Mouse (Mus musculus): ENCODE measurements around the gene Gm28308.

The Gm28308 gene

DNA sequence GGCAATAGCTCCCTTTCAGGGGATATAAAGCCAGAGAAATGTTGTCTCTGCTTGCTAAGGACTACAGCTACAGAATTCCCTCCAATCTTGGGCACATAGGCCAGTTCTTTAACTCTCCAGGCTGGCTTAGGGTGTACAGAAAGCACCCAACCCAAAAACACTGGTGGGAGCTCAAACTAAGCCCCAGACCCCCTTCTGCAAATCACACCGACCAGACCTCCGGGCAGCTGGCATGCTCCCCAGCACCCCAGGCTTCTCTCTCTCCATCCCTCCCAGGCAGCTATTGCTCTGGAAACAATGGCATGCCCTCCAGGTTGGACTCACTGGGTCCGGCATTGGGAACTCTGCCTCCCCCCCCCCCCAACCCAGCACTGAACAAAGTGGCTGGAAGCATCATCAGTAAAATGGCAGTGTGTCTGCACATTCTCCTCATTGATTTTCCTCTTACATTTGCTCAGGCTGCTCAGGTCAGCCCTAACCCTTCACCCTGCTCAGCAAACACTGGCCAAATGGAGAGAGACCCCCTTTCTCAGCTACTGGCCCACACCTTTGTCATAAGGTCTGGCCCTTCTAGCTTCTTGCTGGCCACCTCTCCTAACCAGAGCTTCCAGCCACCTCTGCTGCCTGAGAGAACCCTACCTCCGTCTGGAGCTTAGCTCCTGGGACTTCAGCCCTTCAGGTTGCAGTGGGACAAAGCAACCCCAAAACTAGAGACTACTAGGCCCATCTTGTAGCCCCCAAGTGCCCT is 34.0 kb downstream of the Gm28308 start:
- POLR2A ChIA-PET = interaction anchor here in 2 of 4 experiments (0.7 to 9.7 kb wide), 4 partner anchors 12 to 145 kb away, joined by 3 to 75 read pairs (median 10); partner anchors contain the start of genes Hoxa1 (in 1 of the 2) and Hoxa4 (in 1 of the 2)
- CTCF ChIA-PET = interaction anchor here in 2 of 4 experiments (1.0 to 1.2 kb wide), 2 partner anchors 43 to 134 kb away, joined by 3 read pairs; partner anchors contain the start of gene Hoxa7 (in 1 of the 2)

DNA sequence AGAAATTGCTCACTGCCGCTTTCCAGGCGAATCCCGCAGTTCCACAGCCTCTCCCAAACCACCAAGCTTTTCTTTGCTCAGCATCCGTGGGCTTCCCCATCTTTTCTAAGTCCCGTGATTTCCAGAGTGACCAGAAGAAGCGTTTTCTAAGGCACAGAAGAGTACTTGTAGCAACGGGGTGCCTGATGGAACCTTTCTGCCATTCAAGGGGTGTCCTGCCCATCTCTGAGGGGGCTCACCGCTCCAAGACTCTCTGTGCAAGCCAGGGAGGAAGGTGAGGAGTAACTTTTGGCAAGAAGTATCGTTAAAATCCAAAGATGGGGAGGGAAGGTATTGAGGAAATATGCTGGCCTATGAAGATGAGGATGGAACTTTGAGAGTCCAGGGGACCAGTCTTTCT is 35.3 kb downstream of the Gm28308 start:
- CTCF ChIA-PET = interaction anchor here in 2 of 4 experiments (0.5 to 1.3 kb wide), 3 partner anchors 27 to 63 kb away, joined by 3 to 5 read pairs (median 4); partner anchors contain the start of gene Hoxa10 (in 2 of the 2)
- POLR2A ChIA-PET = interaction anchor here in 2 of 4 experiments (0.7 to 9.7 kb wide), 9 partner anchors 10 to 70 kb away, joined by 3 to 75 read pairs (median 4); partner anchors contain the start of genes Gm28308 (in 1 of the 2), Hoxa1 (in 1 of the 2), Hoxa3 (in 1 of the 2) and Hoxa4 (in 1 of the 2)

DNA sequence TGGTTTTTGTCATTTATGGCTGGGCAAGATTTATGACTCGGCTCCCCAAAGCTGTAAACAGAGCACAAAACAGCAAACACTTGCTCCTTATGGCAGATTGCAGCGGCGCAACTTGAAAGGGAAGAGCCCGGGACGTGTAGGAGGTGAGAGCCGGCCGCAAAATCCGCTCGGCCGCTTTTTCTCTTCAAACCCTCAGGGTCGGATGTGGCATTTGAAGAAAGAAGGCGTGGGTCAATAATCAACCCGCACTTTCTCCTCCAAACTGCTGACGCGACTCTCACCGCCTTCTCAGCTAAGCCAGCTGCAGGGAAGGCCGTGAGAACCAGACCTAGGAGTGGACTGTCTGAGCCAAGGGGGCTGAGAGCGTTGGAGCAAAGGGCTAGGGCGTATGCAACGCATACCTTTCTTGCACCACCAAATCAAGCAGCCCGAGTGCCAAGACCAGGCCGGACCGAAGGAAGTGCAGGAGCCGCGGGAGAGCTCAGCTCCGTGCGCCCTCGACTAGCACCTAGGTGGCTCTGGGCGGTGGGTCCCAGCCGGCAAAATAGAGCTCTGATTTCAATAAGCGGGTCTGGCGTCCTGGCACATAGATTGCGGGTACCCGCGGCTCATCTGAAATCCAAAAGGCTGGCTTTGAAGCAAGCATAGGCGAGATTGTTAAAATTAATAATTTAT is 35.9 kb downstream of the Gm28308 start, which contains the start of gene 5730596B20Rik:
TSS of gene 5730596B20Rik (plus strand) at position 438 of the 675 bp plus-strand sequence.
- ChIA-PET POLR2A (interaction anchor here in 2 of 4 experiments (0.5 to 9.7 kb wide), 12 partner anchors 9 to 786 kb away, joined by 3 to 75 read pairs (median 4); partner anchors contain the start of genes Gm28308 (in 1 of the 2), Hoxa1 (in 1 of the 2), Hoxa3 (in 1 of the 2) and Hoxa4 (in 1 of the 2)), CTCF (interaction anchor here in 2 of 4 experiments (0.7 to 1.3 kb wide), 3 partner anchors 28 to 63 kb away, joined by 3 to 4 read pairs (median 4); partner anchors contain the start of gene Hoxa10 (in 1 of the 2))

DNA sequence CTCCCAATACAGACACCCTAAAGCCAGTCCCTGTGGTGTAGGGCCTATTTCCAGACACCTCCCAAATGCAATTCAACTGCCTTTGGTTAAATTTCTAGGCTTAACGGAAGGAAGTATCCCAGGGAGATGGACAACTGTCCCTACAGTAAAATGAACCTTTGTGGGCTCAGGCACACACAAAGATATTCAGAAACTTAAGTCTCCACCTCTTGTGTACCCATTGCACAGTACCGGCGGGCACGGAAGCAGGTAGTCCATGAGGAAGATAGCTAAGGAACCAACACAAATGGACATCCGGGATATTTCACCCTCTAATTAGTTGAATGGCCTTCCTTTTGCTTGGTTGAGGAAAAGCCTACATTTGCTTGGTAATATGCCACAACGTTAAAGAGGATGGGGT is 36.7 kb downstream of the Gm28308 start:
- ChIA-PET POLR2A (interaction anchor here in 3 of 4 experiments (0.6 to 9.7 kb wide), 11 partner anchors 13 to 969 kb away, joined by 3 to 75 read pairs (median 3); partner anchors contain the start of genes Hoxa1 (in 1 of the 3) and Hoxa4 (in 1 of the 3)), CTCF (interaction anchor here in 2 of 4 experiments (0.7 to 1.3 kb wide), 2 partner anchors 35 to 64 kb away, joined by 3 to 4 read pairs; partner anchors contain the start of gene Hoxa10 (in 1 of the 2))

DNA sequence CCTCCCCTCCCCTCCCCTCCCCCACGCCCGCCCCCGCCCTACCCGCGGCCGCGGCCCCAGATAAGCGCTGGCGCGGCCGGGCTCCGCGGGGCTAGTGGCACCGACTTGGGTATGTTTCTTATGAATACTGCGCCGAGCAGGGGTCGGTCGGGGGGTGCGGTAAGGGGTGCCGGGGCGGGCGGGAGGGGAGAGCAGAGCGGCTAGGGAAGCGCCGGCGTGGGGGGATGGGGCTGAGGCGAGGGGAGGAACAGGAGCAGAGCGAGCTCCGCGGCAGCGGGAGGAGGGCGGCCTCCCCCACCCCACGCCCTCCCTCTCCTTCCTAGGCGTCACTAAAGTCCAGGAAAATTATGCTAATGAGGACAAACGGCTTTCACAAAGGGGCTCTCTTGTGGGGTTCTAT is 37.3 kb downstream of the Gm28308 start:
- POLR2A ChIA-PET = interaction anchor here in 3 of 4 experiments (0.6 to 9.7 kb wide), 8 partner anchors 13 to 140 kb away, joined by 3 to 75 read pairs (median 4); partner anchors contain the start of gene Hoxa1 (in 1 of the 3)
- CTCF ChIA-PET = no interaction called here

DNA sequence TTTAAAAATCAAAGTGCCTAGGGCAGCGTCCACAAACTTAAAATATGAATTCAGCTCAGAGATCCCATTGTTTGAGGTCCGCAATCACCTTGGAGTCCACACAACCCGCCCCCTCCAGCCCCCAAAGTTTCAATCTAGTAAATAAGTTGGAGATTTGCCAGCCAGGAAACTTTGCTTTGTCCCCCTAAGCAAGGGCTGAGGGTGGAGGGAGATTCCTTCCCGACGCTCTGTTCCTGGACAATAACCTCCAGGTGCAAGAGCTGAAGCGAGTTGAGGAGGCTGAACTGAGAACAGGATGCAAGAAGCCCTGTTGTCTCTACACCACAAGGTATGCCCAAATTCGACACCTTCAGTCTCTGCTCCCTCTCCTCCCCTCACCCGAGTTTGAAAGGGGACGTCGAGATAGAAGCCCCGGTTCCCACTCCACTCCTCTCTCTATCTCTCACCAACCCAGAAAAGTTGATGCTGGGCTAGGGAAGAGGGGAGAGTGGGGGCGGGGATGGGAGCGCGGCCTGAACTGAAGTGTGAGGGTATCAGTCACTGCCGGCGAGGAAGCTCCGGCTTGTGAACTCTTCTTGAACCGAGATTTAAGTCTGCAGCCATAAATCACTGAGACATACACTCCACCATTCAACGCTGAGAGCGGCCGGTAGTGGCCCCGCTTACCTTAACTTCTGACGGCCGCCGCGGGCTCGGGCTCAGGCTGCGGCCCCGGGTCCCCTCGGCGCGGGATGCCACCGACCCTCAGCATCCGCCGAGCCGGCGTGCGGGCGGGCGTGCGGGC is 38.0 kb downstream of the Gm28308 start:
- ChIA-PET POLR2A (interaction anchor here in 2 of 4 experiments (0.6 to 9.7 kb wide), 5 partner anchors 8 to 76 kb away, joined by 3 to 75 read pairs (median 5); partner anchors contain the start of gene Hoxa1 (in 1 of the 2)), CTCF (no interaction called here)

DNA sequence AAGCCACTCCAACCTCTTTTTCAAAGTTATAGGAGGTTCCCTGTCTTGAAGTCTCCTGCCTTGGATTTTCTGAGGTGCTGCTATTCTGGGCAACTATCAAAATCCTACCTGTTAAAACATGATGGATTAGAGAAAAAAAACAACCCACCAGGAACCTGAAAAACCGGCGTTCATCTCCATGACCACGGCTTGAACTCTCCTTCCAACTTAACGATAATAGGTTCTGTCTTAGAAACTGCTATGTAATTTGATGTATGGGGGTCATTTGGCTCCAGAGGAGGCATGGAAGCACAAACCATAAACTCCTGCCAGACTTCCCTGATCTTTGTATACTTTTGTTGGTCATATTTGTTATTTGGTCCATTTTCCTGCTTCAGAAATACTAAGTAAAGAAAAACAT is 39.5 kb downstream of the Gm28308 start:
- ChIA-PET POLR2A (interaction anchor here in 2 of 4 experiments (0.5 to 9.7 kb wide), 5 partner anchors 10 to 650 kb away, joined by 4 to 75 read pairs (median 5); partner anchors contain the start of genes Gm28308 (in 1 of the 2), Hoxa1 (in 1 of the 2), Hoxa3 (in 1 of the 2) and Snx10 (in 1 of the 2)), CTCF (interaction anchor here in 2 of 4 experiments (1.1 to 1.5 kb wide), 2 partner anchors 67 kb away, joined by 4 to 13 read pairs; partner anchors contain the start of gene Hoxa10 (in 2 of the 2))

DNA sequence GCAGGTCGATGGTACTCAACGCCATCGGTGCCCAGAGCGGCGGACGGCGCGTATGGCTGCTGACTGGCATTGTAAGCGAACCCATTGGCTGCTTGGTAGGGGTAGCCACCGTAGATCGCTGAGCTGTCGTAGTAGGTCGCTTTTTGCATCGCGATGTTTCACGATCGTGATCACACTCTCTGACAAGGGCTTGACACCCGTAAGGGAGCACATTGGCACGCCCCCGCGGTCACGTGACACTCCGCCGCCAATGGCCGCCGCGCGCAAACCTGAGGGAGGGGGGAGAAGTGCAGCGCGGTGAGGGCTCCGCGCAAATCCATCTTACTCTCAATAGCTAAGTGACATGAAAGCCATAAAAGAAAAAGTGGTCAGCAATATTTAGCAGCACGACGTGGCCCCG is 40.6 kb downstream of the Gm28308 start:
- ChIA-PET CTCF (interaction anchor here (0.5 to 1.5 kb wide), 7 partner anchors 12 to 688 kb away, joined by 3 to 13 read pairs (median 4); partner anchors contain the start of genes Hoxa10 (in 2 of the 4) and Hoxa7 (in 1 of the 4)), POLR2A (interaction anchor here in 3 of 4 experiments (0.6 to 9.7 kb wide), 23 partner anchors 9 to 731 kb away, joined by 3 to 75 read pairs (median 3); partner anchors contain the start of genes Hoxa1 (in 2 of the 3), Hoxa4 (in 1 of the 3), Hoxa5 (in 1 of the 3) and Hoxa9 (in 1 of the 3))

DNA sequence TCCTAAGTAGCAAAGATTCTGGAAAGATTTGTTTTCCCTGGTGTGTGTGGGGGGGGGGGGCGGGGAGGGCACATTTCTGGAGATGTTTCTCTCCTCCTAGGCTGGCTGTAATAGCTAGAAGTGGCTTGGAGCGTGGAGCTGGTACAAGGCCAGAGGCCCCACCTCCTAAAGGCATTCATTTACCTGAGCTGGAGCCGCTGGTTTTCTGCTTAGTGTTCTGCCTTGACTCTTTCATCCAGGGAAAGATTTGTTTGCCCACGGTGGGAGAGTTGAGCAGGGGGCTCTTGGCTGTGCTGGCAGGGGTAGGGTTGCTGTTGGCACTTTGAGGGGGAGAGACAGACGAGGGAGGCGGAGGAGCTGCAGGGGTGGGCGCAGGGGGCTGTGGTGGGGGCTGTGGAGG is 41.2 kb downstream of the Gm28308 start:
- ChIA-PET POLR2A (interaction anchor here (0.6 to 9.7 kb wide), 21 partner anchors 9 to 871 kb away, joined by 3 to 75 read pairs (median 3); partner anchors contain the start of genes Hoxa1 (in 2 of the 4), Hoxa4 (in 1 of the 4), Hoxa9 (in 1 of the 4) and Skap2 (in 1 of the 4)), CTCF (interaction anchor here in 2 of 4 experiments (0.5 to 1.5 kb wide), 5 partner anchors 12 to 687 kb away, joined by 3 to 6 read pairs (median 4); partner anchors contain the start of genes Hoxa10 (in 1 of the 2) and Hoxa7 (in 1 of the 2))

DNA sequence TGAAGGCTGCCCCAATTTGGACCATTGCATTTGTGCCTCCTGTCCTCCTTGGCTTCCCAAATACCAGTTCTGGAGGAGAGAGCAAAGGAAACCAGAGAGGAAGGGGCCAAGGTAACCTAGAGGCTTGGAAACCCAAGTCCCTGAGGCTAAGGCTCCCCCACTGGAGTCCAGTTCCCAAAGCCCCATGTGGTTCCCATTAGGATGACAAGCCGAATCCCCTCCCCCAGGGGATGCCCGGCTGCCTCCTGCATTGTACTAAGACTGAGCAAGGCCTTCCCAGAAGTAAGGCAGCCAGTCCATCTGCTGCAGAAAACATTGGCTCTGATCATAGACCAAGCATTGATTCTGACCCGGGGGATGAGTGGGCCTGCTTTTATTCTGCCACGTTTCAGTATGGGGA is 41.8 kb downstream of the Gm28308 start:
- ChIA-PET CTCF (interaction anchor here in 1 of 4 experiments (1.5 kb wide), 1 partner anchor 11 kb away, joined by 4 read pairs; no protein-coding TSS in a partner anchor), POLR2A (interaction anchor here (0.6 to 9.7 kb wide), 11 partner anchors 8 to 804 kb away, joined by 3 to 75 read pairs (median 3); partner anchors contain the start of genes Hoxa1 (in 3 of the 4), Hoxa5 (in 1 of the 4) and Hoxa7 (in 1 of the 4))

DNA sequence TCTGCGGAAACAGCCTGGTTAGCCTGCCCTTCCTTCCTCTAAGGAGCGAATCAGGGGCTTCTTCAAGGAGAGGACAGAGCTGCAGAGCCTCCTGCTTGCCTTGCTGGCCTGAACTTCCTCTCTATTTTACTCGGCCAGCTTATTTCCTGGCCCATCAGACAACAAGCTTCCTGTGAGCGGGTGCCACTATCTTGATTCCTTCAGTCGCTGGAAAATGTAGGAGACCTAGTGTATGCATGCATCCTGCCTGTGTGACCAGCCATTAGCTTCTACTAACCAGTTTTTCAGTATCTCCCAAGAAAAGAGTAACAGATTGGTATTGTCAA is 42.3 kb downstream of the Gm28308 start:
- ChIA-PET CTCF (no interaction called here), POLR2A (interaction anchor here (0.6 to 9.7 kb wide), 7 partner anchors 11 to 804 kb away, joined by 3 to 75 read pairs (median 3); partner anchors contain the start of genes Hoxa1 (in 3 of the 4), Hoxa5 (in 1 of the 4) and Hoxa7 (in 1 of the 4))

DNA sequence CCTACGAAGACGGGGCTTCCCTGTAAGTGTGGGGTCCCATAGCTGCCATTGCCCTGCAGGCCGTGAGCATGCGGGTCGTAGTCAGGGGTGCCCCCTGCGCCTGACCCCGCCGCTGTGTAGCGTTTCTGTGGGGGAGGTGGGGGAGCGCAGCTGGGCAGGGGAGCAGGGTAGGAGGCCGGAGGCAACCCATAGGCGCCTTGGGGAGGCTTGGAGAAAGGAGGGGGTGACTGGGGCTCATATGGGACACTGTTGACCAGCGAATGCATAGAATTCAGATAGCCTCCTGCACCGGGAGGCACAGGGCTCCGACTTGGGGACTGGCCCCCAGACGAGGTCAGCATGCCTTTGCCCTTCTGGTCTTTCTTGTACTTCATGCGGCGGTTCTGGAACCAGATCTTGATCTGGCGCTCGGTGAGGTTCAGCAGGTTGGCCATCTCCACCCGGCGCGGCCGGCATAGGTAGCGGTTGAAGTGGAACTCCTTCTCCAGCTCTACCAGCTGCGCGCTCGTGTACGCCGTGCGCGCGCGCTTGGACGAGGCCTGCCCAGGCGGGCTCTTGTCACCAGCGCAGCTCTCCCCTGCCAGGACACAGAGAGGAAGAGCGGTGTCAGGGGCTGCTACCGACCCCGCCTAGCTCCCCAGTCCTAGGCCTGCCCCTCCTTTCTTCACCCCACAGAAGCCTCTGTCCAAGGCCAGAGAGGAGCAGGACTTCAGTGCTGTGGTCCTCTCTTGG is 42.8 kb downstream of the Gm28308 start:
- POLR2A ChIA-PET = interaction anchor here (0.6 to 9.7 kb wide), 7 partner anchors 10 to 803 kb away, joined by 3 to 75 read pairs (median 3); partner anchors contain the start of genes Hoxa1 (in 3 of the 4), Hoxa5 (in 1 of the 4) and Hoxa7 (in 1 of the 4)
- CTCF ChIA-PET = interaction anchor here in 1 of 4 experiments (0.6 kb wide), 1 partner anchor 27 kb away, joined by 3 read pairs; no protein-coding TSS in a partner anchor

DNA sequence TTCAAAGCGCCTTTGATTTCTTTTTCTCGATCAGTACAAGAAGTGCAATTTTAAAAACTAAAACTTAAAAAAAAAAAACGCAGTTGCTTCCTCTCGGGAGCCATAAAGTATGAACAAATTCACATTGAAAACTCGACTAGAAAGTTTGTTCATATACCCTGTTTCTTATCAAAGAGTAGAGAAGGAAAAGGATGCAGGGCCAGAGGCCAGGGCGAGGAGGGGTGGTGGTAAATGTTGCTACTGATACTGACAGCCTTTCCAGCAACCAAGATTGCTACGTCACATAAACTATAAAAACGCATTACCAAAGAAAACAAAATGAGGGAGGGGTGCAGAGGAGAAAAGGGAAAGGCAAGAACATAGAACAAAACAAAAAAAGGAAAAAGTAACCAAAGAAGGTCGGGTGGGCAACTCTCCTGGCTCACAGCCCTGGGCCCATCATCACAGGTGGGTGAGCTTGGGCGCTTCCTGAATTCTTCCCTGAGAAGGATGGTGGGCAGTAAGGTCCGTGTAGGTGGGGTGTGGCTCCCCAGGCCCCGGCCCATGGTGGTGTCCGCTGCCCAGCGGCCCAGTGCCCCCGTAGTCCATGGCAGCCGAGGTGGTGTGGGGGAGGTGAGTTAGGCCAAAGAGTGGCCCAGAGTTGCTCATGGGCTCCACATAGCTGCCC is 43.5 kb downstream of the Gm28308 start:
- ChIA-PET CTCF (interaction anchor here in 1 of 4 experiments (0.6 kb wide), 1 partner anchor 28 kb away, joined by 3 read pairs; no protein-coding TSS in a partner anchor), POLR2A (interaction anchor here in 1 of 4 experiments (2.0 kb wide), 1 partner anchor 11 kb away, joined by 12 read pairs; the partner anchor contains the start of gene Hoxa1)

DNA sequence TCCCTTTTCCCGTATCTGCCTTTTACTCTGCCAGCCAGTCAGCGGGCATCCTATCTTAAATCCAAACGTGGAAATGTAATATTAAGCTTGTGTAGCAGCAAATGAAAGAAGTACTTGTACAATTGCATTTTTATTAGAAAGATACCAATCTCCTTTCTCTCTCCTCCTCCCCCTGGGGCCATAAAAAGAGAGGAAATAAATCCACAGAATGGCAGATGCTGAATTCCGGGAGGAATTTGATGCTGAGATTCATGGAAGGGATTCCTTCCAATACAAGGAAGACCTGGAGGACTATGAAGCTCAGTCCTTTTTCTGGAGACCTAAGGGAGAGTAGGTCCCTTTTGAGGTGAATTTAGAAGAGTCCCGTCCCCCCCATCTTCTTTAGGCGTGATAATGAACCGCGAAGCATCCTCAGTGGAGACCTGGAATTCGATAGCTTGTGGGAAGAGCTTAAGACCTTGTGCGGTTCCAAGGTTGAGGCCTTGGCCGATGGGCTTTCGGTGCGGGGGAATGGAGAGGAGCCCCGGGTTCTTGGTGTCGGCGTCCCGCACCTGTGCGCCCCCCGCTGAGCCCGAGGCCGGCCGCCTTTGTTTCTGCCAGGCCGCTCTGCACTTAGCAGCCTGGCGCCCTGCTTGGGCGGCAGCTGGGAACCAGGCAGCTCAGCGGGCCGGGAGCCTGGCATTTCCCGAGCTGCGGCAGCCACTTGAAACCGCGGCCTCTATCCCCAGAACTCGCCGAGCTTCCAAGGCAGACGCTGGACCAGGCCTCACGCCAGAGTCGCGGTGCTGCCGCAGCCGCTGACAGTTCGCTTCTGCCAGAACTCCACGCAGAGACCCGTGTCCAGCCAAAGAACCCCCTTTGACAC is 44.7 kb downstream of the Gm28308 start:
- CTCF ChIA-PET = interaction anchor here in 2 of 4 experiments (0.6 to 1.8 kb wide), 4 partner anchors 43 to 72 kb away, joined by 3 to 8 read pairs (median 3); partner anchors contain the start of gene Hoxa10 (in 2 of the 2)
- POLR2A ChIA-PET = interaction anchor here in 2 of 4 experiments (0.9 to 1.9 kb wide), 7 partner anchors 9 to 726 kb away, joined by 3 to 7 read pairs (median 5); partner anchors contain the start of genes 5730596B20Rik (in 1 of the 2) and Hoxa1 (in 1 of the 2)
